Mouse (Mus musculus) bone marrow, adult 2 months (tissue): ENCODE data around the gene Myl4.

Experiments
- CTCF ChIP-seq: fragments of 200-500 bp; IDR thresholded peaks from 2 replicates; pipeline ENCODE4 v1.5.1; 2011; ENCODE audit warnings: low read length, control low read depth; ENCODE audit not compliant: control insufficient read depth, insufficient read depth
- POLR2A ChIP-seq: fragments of 200-500 bp; IDR thresholded peaks from 2 replicates; pipeline ENCODE4 v1.6.1; 2011; ENCODE audit warnings: low read depth, mild to moderate bottlenecking, control low read depth, low read length, borderline replicate concordance; ENCODE audit not compliant: control insufficient read depth

GRCm38 (mm10) chr11:104560971-104561370, 10.5 kb downstream of the Myl4 start:
- no peak for TF ChIP-seq CTCF
- TF ChIP-seq POLR2A, result no peak
